Mouse (Mus musculus) lung, embryonic 15.5 days (tissue): ENCODE measurements around the gene Tas2r116. TPM values are rescaled to one million over a fixed set of nuclear protein-coding genes. Genes with fewer than 3 reads are reported as not detected.

Experiments
- ATAC-seq: fragments of 200-750 bp; cut with Nextera tagmentation; 2 replicates; pipeline ENCODE4 v1.8.0; 2017; ENCODE audit warnings: moderate number of reproducible peaks, borderline replicate concordance; ENCODE audit not compliant: low FRiP score, low TSS enrichment; ENCODE audit errors: extremely low read depth
- H3K27ac ChIP-seq: fragments of 300-500 bp; sonication (generic); 2 replicates; pipeline ENCODE4 v1.5.1; 2015; ENCODE audit warnings: moderate library complexity, mild to moderate bottlenecking, inconsistent platforms
- H3K27me3 ChIP-seq: fragments of 300-500 bp; sonication (generic); 2 replicates; pipeline ENCODE4 v1.6.1; 2015; ENCODE audit warnings: inconsistent platforms
- H3K36me3 ChIP-seq: fragments of 300-500 bp; sonication (generic); 2 replicates; pipeline ENCODE4 v1.6.1; 2015; ENCODE audit warnings: inconsistent platforms
- H3K4me1 ChIP-seq: fragments of 300-500 bp; sonication (generic); 2 replicates; pipeline ENCODE4 v1.6.1; 2015; ENCODE audit warnings: inconsistent platforms
- H3K4me2 ChIP-seq: fragments of 300-500 bp; sonication (generic); 2 replicates; pipeline ENCODE4 v1.6.1; 2015; ENCODE audit warnings: inconsistent platforms, mild to moderate bottlenecking, moderate library complexity
- H3K4me3 ChIP-seq: fragments of 300-500 bp; sonication (generic); 2 replicates; pipeline ENCODE4 v1.5.1; 2015; ENCODE audit warnings: mild to moderate bottlenecking, inconsistent platforms
- H3K9ac ChIP-seq: fragments of 300-500 bp; sonication (generic); 2 replicates; pipeline ENCODE4 v1.6.1; 2015; ENCODE audit warnings: inconsistent platforms
- H3K9me3 ChIP-seq: fragments of 300-500 bp; sonication (generic); 2 replicates; pipeline ENCODE4 v1.6.1; 2016; ENCODE audit warnings: inconsistent platforms
- WGBS: fragments of 180-500 bp; shearing (Covaris S2); methylation state at CpG from one replicate; pipeline ENCODE4 v1.1.7; 2015; 5-methylcytosine and 5-hydroxymethylcytosine counted together
- polyA plus RNA-seq: library from polyadenylated mRNA; unstranded; fragments of >200 nt; fragmentation: Nextera tagmentation; extraction: Ambion mirVana; gene quantifications from 2 replicates; pipeline ENCODE4 v1.2.1, GENCODE M21; 2015

Tas2r116 gene
- polyA plus RNA-seq: not detected in 2 replicates

GRCm38 (mm10) chr6:132855138-132855537 lies at the start of gene Tas2r116:
Tas2r116 (plus strand) TSS chr6:132855438.
- no peak for ATAC-seq
- no peaks in the 10 kb centered on the region for H3K36me3 ChIP-seq
- WGBS: 71% methylated on average over 1 of the region's 1 CpGs
- no peaks in the 10 kb centered on the region for H3K9me3 ChIP-seq
- H3K4me1 ChIP-seq: no peaks in the 10 kb centered on the region
- H3K9ac ChIP-seq: no peak within 1 kb of the TSS
- H3K4me2 ChIP-seq: no peak within 1 kb of the TSS
- H3K27me3 ChIP-seq: no peaks in the 10 kb centered on the region
- H3K4me3 ChIP-seq: no peak within 1 kb of the TSS
- no peak within 1 kb of the TSS for H3K27ac ChIP-seq

GRCm38 (mm10) chr6:132846842-132847241 lies 8.4 kb upstream of the Tas2r116 start, which contains the start of gene Tas2r123:
Tas2r123 (plus strand) TSS chr6:132847142.
- no peaks in the 10 kb centered on the region for H3K4me1 ChIP-seq
- no peak within 1 kb of the TSS for H3K9ac ChIP-seq
- no peak within 1 kb of the TSS for H3K4me3 ChIP-seq
- H3K4me2 ChIP-seq: no peak within 1 kb of the TSS
- 58% methylated on average over 1 of the region's 1 CpGs for WGBS
- no peaks in the 10 kb centered on the region for H3K9me3 ChIP-seq
- no peaks in the 10 kb centered on the region for H3K27me3 ChIP-seq
- no peak within 1 kb of the TSS for H3K27ac ChIP-seq
- ATAC-seq: no peak
- H3K36me3 ChIP-seq: no peaks in the 10 kb centered on the region

- H3K4me3 ChIP-seq: no peak within 1 kb of the TSS
- H3K27ac ChIP-seq: no peak within 1 kb of the TSS
- H3K9me3 ChIP-seq: no peaks in the 10 kb centered on the region
- ATAC-seq: no peak
- no peak within 1 kb of the TSS for H3K4me2 ChIP-seq
- no peak within 1 kb of the TSS for H3K9ac ChIP-seq
- no peaks in the 10 kb centered on the region for H3K27me3 ChIP-seq
- H3K36me3 ChIP-seq: no peaks in the 10 kb centered on the region
- H3K4me1 ChIP-seq: no peaks in the 10 kb centered on the region
Observed at GRCm38 (mm10) chr6:132867708-132868107, 12.5 kb downstream of the Tas2r116 start, which contains the start of gene Tas2r110. Tas2r110 (plus strand) TSS chr6:132868008.

GRCm38 (mm10) chr6:132892711-132893110 lies 37.5 kb downstream of the Tas2r116 start, which contains the start of gene Tas2r113:
Tas2r113 (plus strand) TSS chr6:132893011.
- Histone ChIP-seq H3K9me3 (no peaks in the 10 kb centered on the region), H3K4me2 (no peak within 1 kb of the TSS), H3K27me3 (no peaks in the 10 kb centered on the region), H3K4me3 (no peak within 1 kb of the TSS), H3K4me1 (no peaks in the 10 kb centered on the region), H3K27ac (no peak within 1 kb of the TSS), H3K36me3 (no peaks in the 10 kb centered on the region), H3K9ac (no peak within 1 kb of the TSS)
- ATAC-seq: no peak
- WGBS: 62% methylated on average over 1 of the region's 1 CpGs

Other genes with a start within 250 kb of the Tas2r116 start
- not detected in 2 replicates for gene A630073D07Rik, start 203.9 kb upstream of the Tas2r116 start, polyA plus RNA-seq
- not detected in 2 replicates for gene Tas2r120, start 198.5 kb upstream of the Tas2r116 start, polyA plus RNA-seq
- gene Tas2r121, start 154.4 kb upstream of the Tas2r116 start, polyA plus RNA-seq: not detected in 2 replicates
- not detected in 2 replicates for gene Tas2r122, start 143.5 kb upstream of the Tas2r116 start, polyA plus RNA-seq
- not detected in 2 replicates for gene Tas2r115, start 117.4 kb upstream of the Tas2r116 start, polyA plus RNA-seq
- not detected in 2 replicates for gene Tas2r124, start 100.7 kb upstream of the Tas2r116 start, polyA plus RNA-seq
- not detected in 2 replicates for gene Tas2r102, start 93.3 kb upstream of the Tas2r116 start, polyA plus RNA-seq
- not detected in 2 replicates for gene Tas2r136, start 77.3 kb upstream of the Tas2r116 start, polyA plus RNA-seq
- gene Tas2r117, start 52.6 kb upstream of the Tas2r116 start, polyA plus RNA-seq: not detected in 2 replicates
- not detected in 2 replicates for gene Tas2r123, start 8.3 kb upstream of the Tas2r116 start, polyA plus RNA-seq
- gene Tas2r110, start 12.6 kb downstream of the Tas2r116 start, polyA plus RNA-seq: not detected in 2 replicates
- gene Tas2r113, start 37.6 kb downstream of the Tas2r116 start, polyA plus RNA-seq: not detected in 2 replicates
- gene Tas2r125, start 54.2 kb downstream of the Tas2r116 start, polyA plus RNA-seq: not detected in 2 replicates
- not detected in 2 replicates for gene Tas2r129, start 95.7 kb downstream of the Tas2r116 start, polyA plus RNA-seq
- gene Tas2r131, start 102.5 kb downstream of the Tas2r116 start, polyA plus RNA-seq: not detected in 2 replicates
- gene Tas2r109, start 125.5 kb downstream of the Tas2r116 start, polyA plus RNA-seq: not detected in 2 replicates
- gene Tas2r103, start 181.7 kb downstream of the Tas2r116 start, polyA plus RNA-seq: not detected in 2 replicates
- not detected in 2 replicates for gene Tas2r140, start 200.4 kb downstream of the Tas2r116 start, polyA plus RNA-seq
- gene Smim10l1, start 249.5 kb downstream of the Tas2r116 start, polyA plus RNA-seq: 79.6 and 79.8 TPM in 2 replicates